Mouse (Mus musculus): ENCODE results near the gene Card19.

DNA sequence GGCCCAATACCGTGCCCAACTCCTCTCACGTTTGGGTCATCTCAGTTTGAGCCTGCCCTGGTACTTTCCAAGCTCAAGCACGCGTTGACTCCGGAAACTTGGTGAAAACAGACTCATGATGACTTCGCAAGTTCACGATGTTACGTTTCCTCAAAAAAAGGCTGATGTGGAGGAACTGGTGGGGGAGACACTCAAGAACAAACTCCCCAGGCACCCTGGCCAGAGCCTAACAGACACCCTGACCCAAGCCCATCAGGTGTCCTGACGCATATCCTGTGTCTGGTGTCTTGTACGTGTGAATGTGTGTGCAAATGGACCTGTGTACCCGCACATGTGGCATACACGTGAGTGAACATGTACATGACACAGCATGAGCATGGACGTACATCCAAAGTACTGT lies 15.1 kb downstream of the Card19 start:
- TF ChIP-seq CTCF (IDR thresholded peaks at IDR 0.05; ENCODE audit: low read depth) (no peak), EP300 (IDR thresholded peaks at IDR 0.05; ENCODE audit: low read depth) (no peak)
